Mouse (Mus musculus) brown adipose tissue, adult 24 weeks (tissue): ENCODE measurements around the gene Btd. TPM values are rescaled to one million over a fixed set of nuclear protein-coding genes. Genes with fewer than 3 reads are reported as not detected.

Experiments
- H3K27ac ChIP-seq: fragments of 200-500 bp; replicated peaks from 2 replicates; pipeline ENCODE4 v1.5.1; 2012; ENCODE audit warnings: low read depth, mild to moderate bottlenecking, low read length
- H3K4me1 ChIP-seq: fragments of 200-500 bp; 2 replicates; pipeline ENCODE4 v1.6.1; 2012; ENCODE audit warnings: low read length, mixed read lengths; ENCODE audit not compliant: control insufficient read depth, insufficient read depth, insufficient read length
- H3K4me3 ChIP-seq: fragments of 200-500 bp; 2 replicates; pipeline ENCODE4 v1.5.1; 2012; ENCODE audit warnings: low read depth, mild to moderate bottlenecking, low read length, moderate library complexity; ENCODE audit not compliant: insufficient read depth
- polyA plus RNA-seq: library from polyadenylated mRNA; stranded (reverse); fragments of >200 nt; gene quantifications from 2 replicates; pipeline ENCODE4 v1.2.4, GENCODE M21; 2012; ENCODE audit not compliant: missing spikeins, insufficient read depth, insufficient read length

Gene Btd
- polyA plus RNA-seq, 1 experiment = 30.4 TPM

DNA sequence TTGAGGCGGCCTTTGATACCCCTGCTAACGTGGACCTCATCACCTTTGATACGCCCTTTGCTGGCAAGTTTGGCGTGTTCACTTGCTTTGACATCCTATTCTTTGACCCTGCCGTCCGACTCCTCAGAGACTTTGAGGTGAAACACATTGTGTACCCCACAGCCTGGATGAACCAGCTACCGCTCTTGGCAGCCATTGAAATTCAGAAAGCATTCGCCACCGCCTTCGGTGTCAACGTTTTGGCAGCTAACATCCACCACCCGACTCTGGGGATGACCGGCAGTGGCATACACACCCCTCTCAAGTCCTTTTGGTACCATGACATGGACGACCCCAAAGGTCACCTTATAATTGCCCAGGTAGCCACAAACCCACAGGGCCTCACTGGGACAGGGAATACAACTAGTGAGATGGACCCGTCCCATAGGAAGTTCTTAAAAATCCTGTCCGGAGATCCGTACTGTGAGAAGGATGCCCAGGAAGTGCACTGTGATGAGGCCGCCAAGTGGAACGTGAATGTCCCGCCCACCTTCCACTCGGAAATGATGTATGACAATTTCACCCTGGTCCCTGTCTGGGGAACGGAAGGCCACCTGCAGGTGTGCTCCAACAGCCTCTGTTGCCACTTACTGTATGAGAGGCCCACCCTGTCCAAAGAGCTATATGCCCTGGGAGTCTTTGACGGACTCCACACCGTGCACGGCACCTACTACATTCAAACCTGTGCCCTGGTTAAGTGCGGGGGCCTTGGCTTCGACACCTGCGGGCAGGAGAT, 26.3 kb downstream of the Btd start:
- Histone ChIP-seq H3K4me3 (no peak overlapping the region), H3K4me1 (peaks cover 42% of the 10 kb centered on the region), H3K27ac (peak overlapping the region; percentile 64)

DNA sequence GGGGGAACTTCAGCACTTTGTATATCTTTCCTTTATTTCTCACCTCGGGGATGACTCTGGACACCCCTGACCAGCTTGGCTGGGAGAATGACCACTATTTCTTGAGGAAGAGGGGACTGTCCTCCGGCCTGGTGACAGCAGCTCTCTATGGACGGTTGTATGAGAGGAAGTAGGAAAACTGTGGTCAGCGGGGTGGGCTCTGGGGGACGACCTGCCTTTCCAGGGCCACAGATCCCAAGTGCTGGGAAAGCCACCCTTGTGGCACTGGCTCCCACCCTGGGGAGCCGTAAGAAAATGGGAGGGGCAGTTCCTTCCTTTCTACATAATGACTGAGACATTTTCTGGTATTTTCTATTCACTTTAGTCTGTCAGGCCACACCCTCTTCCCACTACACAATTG, 26.9 kb downstream of the Btd start:
- Histone ChIP-seq H3K4me3 (no peak overlapping the region), H3K4me1 (peaks cover 41% of the 10 kb centered on the region), H3K27ac (peak overlapping the region; percentile 64)

DNA sequence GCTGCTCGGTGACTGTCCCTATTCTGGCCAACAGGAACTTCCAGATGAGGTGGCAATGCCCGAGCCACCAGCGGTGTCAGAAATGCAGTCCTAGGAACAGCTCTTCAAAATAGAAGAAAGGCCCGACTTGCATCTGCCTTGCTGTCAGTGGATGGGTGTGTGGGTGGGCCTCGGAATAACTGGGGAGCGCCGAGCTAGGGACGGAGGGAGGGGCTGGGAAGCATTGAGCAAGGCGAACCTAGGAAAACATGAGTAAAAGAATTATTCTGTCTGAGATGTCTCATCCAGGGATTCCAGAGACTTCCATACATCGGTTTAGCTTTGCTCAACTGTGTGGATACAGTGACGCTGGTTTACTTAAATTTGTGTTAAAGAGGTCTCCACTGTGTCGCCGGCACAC, 27.5 kb downstream of the Btd start:
- no peak overlapping the region for H3K4me3 ChIP-seq
- H3K4me1 ChIP-seq = peaks cover 35% of the 10 kb centered on the region
- H3K27ac ChIP-seq = peak overlapping the region; percentile 70

DNA sequence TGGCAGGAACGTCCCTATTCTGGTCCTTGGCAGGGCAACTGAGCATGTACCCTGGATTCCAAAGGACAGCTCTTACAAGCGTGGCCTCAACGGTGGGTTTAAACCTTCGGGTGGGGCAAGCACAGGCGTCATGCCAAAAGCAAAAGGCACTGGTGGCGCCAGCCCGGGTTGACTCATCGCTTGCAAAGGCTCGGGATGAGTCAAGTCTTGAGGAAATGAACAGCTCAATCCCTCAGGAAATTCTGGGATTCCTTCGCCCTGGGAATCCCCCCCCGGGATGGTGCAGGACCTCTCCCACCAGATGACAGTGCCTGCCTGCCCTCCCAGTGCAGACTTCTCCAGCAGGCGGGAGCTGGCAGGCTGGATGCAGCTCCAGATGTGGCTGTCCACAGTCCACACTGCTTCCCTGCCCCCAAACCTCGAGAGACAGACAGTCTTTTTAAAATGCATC, 28.4 kb downstream of the Btd start:
- H3K27ac ChIP-seq = peak overlapping the region; percentile 79
- H3K4me1 ChIP-seq = peaks cover 27% of the 10 kb centered on the region
- H3K4me3 ChIP-seq = peak overlapping the region; percentile 9; the same call in 1 of the 2 replicates

DNA sequence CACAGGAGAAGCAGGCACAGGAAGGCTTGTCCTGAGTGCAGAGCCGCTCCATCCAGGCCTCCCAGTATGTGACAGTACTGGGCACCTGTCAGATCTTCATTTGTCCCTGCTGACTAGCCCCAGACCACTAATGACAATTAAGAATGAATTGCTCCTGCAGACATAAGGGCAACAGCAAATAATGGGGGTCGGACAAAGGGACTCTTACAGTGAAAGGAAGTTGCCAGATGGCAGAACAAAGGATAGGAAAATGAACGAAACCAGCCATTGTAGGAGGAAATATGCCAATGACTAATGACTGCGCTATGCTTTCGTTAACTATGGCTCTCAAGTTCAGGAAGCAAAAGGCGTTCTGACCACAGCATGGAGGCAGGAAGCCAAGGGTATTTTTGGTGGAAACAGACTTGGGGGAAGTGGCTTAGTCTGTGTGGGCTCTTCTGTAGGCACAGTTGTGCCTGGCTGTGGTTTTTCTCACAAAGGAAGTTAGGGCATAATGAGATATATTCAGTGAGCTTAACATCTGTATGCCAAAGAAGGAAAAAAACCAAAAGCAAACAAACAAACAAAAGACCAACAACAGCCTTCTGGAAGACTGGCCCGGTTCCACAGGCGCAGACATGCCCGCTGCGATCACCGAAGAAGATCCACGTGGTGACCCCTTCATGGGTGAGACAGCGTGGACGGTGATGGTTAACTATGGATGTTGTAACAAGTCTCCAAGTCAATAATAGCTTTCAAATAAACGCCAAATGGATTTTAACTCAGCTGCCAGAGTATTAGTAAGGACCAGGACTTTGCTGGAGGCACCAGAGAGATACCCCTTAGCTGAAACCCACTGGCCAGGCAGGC, 29.0 kb downstream of the Btd start:
- Histone ChIP-seq H3K4me1 (peaks cover 27% of the 10 kb centered on the region), H3K4me3 (no peak overlapping the region), H3K27ac (peak overlapping the region; percentile 79)

DNA sequence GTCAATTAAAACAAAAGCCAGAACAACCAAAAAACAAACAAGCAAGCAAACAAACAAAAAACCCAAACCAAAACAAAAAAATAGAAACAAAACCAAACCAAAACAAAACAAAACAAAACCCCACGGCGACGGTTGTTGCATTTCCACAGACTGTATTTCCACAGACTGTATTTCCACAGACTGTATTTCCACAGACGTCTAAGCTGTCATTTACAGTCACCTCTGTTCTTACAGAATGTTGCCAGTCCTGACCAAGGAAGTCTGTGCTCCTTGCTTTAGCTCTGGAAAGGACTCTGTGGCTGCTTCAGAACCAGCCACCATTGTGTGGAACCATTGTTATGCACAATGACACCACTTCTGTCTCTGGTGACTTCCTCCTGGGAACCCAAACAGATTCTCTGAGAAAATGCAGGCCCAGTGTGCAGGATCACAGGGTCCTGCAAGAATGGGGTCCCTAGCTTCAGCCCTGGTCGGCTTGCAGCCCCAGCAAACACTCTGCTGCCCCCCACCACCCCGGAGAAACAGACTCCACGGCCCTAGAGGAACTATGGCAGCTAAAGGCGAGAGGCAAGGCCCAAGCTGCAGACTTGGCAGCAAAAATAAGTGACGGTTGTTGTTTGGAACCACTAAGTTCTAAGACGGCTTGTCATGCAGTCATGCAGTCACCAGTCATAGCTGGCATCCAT, 30.9 kb downstream of the Btd start:
- peaks cover 27% of the 10 kb centered on the region for H3K4me1 ChIP-seq
- no peak overlapping the region for H3K27ac ChIP-seq
- no peak overlapping the region for H3K4me3 ChIP-seq

DNA sequence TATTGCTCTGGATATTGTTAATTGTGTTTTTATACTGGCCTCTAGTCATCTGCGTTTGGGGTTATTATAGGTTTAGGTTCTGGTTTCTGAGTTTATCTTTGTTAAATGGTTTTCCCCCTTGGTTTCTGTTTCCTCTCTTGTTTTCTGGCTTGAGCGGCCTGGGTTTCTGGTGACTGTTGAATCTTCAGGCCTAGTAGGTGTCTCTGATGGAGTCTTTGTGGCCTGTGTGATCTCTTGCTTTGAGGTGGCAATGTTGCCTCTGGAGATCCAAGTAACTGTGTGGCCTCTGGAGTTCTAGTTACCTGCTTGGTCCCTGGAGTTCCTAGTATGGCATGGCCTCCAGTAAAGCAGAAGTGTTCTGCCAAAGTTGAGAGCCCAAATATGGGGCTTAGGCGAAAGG, 39.8 kb downstream of the Btd start:
- no peak overlapping the region for H3K27ac ChIP-seq
- H3K4me3 ChIP-seq = no peak overlapping the region
- H3K4me1 ChIP-seq = no peaks in the 10 kb centered on the region; the same call in 1 of the 2 replicates

DNA sequence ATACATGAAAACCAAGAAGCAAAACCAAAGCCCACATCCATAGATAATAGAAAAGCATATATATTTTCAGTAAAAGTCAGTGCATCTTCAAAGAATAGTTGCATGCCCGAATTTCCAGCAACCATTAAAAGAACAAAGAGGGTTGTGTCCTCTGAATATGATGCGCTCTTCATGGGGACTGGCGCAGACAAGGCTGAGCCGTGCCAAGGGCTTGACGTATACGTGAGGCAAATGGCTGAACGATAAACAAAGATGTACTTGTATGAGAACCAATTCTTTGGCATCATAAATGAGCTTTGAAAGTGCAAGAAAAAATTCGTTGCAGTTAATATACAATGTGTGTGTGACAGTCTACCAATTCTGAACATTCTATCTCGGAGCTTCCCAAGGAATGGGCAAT, 40.5 kb downstream of the Btd start:
- Histone ChIP-seq H3K27ac (no peak overlapping the region), H3K4me1 (no peaks in the 10 kb centered on the region; the same call in 1 of the 2 replicates), H3K4me3 (no peak overlapping the region)

DNA sequence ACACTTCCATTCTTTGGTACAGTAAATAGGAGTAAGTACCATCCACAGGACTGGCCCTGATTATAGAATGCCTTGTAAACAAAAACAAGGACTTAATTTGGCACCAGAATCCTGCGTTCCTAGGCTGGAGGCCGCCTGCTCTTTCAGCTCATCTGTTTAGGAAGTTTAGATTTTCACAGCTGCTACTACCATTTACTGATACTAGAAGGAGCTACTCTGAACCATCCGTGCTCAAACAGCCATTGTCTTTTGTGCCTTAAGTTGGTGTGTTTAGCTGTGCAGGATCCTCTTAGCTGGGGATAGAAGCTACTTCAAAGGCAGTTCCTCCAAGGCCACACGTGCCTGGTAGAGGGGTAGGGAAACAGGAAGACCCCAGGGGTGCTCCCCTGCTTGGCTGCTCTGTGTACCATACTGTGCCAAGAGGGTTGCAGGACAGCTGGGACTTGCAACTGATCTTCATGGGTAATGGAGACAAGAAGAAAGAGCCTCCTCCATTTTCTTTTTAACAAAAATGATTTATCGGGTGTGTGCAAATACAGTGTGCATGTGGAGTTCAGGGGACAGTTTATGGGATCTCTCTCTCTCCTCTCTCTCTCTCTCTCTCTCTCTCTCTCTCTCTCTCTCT, 41.2 kb downstream of the Btd start:
- no peak overlapping the region; the same call in 1 of the 2 replicates for H3K27ac ChIP-seq
- no peaks in the 10 kb centered on the region; the same call in 1 of the 2 replicates for H3K4me1 ChIP-seq
- no peak overlapping the region for H3K4me3 ChIP-seq

DNA sequence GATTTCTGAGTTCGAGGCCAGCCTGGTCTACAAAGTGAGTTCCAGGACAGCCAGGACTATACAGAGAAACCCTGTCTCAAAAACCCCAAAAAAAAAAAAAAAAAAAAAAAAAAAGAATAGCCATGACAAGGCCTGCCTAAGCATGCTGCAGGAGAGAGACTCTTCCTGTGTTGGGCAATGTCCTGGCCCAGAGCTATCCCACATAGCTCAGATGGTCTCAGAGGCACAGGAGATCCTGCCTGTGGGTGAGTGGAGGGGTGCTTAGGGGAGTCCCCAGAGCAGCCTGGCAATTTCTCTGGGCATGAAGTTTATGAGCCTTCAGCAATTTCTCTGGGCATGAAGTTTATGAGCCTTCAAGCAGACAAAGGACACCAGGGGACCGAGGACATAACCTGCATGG, 42.8 kb downstream of the Btd start:
- no peak overlapping the region for H3K27ac ChIP-seq

DNA sequence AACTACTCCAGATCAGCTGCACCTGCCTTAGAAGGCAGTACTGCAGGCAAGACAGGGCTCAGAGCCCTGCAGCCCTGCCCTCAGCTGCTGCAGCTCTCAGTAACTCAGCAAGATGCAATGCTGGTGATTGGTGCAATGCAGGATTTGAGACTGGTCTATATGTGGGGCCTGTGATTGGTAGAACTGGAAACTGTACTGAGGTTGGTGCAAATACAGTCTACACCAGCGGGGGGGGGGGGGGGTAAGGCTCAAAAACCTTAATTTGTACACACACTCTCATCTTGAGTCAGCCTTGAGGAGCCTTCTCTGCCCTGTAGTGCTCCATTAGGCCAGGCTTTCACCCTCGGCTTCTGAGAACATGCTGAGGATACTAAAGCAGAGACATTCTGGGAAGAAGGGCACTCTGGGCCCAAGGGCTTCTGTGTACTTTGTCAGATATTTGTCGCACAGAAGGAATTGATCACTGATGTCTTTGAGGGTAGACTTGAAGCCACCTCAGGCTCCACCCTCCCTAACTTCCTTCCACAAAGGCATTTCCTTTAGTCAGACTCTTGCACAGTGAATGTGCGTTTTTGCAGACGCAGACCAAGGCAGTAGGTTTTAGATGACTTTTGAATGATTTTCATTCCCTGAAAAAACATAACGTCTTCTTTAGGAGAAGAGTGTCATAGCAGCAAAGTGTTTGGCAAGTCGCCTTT, 43.7 kb downstream of the Btd start:
- no peaks in the 10 kb centered on the region; the same call in 1 of the 2 replicates for H3K4me1 ChIP-seq
- no peak overlapping the region for H3K4me3 ChIP-seq
- H3K27ac ChIP-seq = no peak overlapping the region

More for the DNA sequence above, 42.8 kb downstream of the Btd start:
- Histone ChIP-seq H3K4me3 (no peak overlapping the region), H3K4me1 (no peaks in the 10 kb centered on the region; the same call in 1 of the 2 replicates)

DNA sequence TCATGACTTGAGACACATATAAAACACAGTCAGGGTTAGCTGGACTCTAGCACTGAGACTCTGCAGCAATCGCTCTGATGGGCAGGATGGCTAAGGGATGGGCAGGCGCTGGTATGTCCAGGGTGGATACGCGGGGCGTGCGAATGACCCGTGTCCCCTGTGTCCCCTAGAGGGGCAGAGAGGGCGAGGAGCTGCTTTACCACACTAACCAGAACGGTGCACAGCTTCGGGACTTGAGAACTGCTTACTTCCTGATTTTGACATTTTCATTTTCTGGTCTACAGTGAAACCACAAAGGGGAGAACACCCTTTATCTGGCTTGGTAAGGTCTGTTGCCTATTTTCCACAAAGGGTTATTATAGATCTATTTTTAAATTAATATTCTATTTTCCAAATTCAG, 44.9 kb downstream of the Btd start:
- no peak overlapping the region for H3K4me3 ChIP-seq
- H3K27ac ChIP-seq = no peak overlapping the region
- H3K4me1 ChIP-seq = no peaks in the 10 kb centered on the region; the same call in 1 of the 2 replicates

DNA sequence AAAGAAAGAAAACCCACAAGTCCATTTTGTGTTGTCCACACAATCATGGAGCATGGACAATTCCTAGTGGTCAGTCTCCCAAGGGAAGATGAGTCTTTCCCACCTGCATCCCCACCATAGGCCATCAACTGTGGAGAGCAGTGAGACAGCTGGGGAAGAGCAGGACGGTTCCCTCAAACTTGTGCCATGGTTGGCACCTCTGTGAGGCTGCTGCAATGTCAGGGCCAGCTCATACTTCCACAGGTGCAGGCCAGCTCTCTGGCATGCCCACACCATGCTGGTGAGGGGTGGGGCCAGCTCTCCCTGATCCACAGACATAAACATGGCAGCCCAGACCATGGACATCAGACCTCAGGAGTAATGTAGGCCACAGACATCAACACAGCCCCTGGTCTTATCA, 45.4 kb downstream of the Btd start:
- no peaks in the 10 kb centered on the region; the same call in 1 of the 2 replicates for H3K4me1 ChIP-seq
- no peak overlapping the region for H3K27ac ChIP-seq
- H3K4me3 ChIP-seq = no peak overlapping the region

DNA sequence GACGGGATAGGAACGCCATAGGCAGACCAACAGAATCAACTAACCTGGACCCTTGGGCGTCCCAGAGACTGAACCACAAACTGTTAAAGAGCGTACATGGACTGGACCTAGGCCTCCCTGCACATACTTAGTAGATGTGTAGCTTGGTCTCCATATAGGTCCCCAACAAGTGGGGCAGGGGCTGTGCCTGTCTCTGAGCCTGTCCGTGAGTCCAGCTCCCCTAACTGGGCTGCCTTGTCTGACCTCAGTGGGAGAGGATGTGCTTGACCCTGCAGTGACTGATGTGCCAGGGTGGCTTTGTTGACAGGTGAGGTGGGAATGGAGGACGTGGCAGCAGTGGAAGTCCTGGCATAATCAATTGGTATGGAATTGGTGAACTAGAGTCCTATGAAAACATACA, 51.7 kb downstream of the Btd start:
- H3K4me1 ChIP-seq = no peaks in the 10 kb centered on the region
- H3K4me3 ChIP-seq = no peak overlapping the region
- H3K27ac ChIP-seq = no peak overlapping the region
